Mouse (Mus musculus): ENCODE measurements around the gene Zfp819.
"Not testable (repeated sequence)": the region's sequence is repeated elsewhere in the genome, so short reads cannot be mapped to it uniquely, and the experiment has no call there.

Zfp819 gene

DNA sequence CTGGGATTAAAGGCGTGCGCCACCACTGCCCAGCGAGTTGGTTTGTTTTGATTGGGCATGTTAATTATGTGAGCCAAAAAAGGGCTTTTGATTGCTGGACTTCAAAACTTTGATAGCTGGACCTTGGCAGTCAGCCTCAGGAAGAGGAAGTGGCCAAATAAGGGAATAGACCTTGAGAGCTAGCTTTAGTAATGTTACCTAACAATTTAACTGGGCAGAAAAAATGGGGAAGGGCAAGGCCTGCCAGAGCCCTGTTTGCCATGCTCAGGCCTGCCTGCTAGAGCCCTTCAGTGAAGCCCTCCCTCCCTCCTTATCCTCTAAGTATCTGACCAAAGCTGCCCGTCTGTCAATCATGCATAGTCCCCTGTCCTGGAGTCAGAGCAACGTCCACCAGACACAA lies 35.6 kb downstream of the Zfp819 start:
- peak in 1 of 2 experiments; percentile 28 for DNase-seq (ENCODE audit: low read depth in 1 of 2, low spot score in 2 of 2)

DNA sequence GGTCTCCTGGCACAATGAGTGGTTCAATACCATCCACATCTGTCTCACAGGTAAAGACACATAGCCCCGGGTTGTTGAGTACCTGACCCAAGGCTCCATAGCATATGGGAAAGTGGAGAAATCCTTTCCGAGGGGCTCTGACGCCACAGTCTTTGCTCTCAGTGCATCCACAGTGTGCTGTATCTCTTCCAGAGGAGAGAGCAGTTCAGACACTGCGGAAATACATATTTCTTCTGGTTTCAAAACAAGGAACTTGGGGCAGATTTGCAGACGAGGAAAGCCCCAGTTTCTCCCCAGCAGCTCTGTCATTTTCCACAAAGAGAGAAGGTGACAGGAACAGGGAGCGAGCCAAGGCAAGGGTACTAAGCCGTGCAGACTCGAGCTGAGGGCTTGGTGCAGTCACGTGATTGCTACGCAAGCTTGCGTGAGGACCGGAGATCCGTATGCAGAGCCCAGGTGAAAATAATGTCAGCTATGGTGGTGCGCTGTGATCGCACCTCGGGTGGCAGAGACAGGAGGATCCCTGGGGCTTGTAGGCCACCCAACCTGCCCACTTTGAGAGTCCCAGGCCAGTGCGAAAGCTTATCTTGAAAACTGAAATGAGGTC lies 36.2 kb downstream of the Zfp819 start:
- no peak for DNase-seq (ENCODE audit: low read depth in 1 of 2, low spot score in 2 of 2)

DNA sequence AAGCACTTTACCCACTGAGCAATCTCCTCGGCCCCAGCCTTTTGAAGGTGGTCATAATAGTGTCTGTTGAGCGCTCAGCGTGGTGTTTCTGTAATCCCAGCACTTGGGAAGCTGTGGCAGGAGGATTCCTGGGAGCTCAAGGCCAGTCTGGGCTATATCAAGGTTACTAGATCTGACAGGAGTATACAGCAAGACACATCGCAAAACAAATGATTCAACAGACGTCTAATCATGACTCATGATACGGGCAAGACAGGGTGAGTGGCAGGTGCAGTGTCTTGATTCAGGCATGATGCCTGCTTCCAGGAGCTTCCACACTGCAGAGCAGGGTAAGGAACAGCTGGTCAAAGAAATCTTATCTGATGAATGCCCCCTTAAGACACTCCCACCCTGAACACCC lies 45.7 kb downstream of the Zfp819 start:
- no peak for DNase-seq (ENCODE audit: low read depth in 1 of 2, low spot score in 2 of 2)

GRCm38 (mm10) chr7:43654519-43654918 lies 47.5 kb downstream of the Zfp819 start:
- no peak for DNase-seq (ENCODE audit: low read depth in 1 of 2, low spot score in 2 of 2)

DNA sequence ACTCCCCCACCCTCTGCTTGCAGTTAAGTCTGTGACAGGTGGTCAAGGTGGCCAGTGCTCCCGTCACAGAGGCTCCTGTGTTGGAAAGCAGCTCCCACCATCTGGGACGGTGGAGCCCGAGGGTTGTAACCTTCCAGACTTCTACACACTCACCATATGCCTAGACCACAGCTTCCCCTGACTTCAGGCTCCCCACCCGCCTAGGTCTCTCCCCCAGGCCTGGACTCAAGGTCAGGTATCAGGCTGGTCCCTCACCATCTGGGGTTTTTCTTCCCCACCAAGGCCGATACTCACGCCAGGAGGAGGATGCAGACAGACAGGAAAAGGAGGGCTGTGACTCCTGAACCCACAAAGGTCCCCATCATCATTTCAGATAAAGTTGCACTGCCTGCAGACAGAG lies 49.3 kb downstream of the Zfp819 start:
- no peak for DNase-seq (ENCODE audit: low read depth in 1 of 2, low spot score in 2 of 2)

DNA sequence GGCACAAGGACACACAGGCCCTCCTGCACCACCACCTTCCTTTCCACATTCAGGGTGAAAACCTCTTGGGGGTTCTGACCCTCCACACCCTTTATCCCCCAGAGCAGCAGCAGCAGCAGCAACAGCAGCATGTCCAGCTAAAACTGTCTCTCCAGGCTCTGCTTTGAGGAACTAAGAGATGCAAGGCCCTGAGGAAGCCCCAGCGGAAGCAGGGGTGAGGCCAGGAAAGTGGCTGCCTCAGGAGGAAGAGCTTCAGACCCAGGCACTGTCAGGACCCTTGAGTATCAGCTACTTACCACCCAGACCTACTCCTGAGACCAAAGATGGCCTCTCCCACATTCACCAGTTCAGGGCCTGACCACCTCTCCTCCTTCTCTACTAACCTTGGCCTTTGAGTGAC lies 53.0 kb downstream of the Zfp819 start, which contains the start of gene Siglece:
TSS of gene Siglece (minus strand) at position 160 of the 400 bp plus-strand sequence.
- DNase-seq (ENCODE audit: low read depth in 1 of 2, low spot score in 2 of 2), result no peak

- no peak for DNase-seq (ENCODE audit: low read depth in 1 of 2, low spot score in 2 of 2)
These were observed 55.8 kb downstream of the Zfp819 start for GRCm38 (mm10) chr7:43662804-43663203.

- not testable (repeated sequence) for DNase-seq (ENCODE audit: low read depth in 1 of 2, low spot score in 2 of 2)
These were observed 60.3 kb downstream of the Zfp819 start for GRCm38 (mm10) chr7:43667221-43667620.

Measured in monocyte, adult 2 months (primary cell).